Mouse (Mus musculus): ENCODE data around the gene Arhgef1.

Arhgef1 gene

DNA sequence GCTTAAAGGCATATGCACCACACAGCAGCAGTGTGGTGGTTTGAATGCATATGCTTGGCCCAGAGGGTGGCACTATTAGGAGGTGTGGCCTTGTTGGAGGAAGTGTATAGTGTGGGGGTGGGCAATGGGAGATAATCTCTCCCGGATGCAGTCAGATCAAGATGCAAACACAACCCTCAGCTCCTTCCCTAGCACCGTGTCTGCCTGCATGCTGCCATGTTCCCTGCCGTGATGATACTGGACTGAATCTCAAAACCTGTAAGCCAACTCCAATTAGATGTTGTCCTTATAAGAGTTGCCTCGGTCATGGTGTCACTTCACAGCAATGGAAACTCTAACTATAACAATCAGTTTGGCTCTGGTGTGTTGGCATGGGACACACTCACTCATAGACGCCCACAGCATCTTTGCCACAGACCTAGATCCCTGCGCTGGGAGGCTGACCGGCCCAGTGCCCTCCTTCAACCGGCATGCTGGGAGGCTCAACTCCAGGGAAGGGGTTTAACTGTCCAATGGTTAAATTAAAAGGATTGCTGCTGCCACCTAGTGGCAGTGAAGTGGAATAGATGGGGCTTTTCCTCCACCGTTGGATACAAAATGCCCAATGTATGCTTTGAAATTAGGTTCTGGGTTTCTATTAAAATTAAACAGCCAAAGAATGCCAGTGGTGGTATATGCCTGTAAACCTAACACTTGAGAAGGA is 72.3 kb downstream of the Arhgef1 start:
- intact Hi-C loops (cut with DNase I), result no loop called here

Small RNA genes lying within 50 kb of the gene (microRNA-seq; reads per million reads assigned to microRNA genes)
- gene Mir7046, result 1.0 to 3.1 reads per million in 2 experiments
